Mouse (Mus musculus) midbrain, embryonic 16.5 days (tissue): ENCODE results near the gene Cd200. TPM values are rescaled to one million over a fixed set of nuclear protein-coding genes. Genes with fewer than 3 reads are reported as not detected.
"Not testable (repeated sequence)": the region's sequence is repeated elsewhere in the genome, so short reads cannot be mapped to it uniquely, and the experiment has no call there.

ENCODE experiments used
- ATAC-seq: fragments of 200-750 bp; cut with Nextera tagmentation; 2 replicates; pipeline ENCODE4 v1.8.0; 2017; ENCODE audit warnings: moderate TSS enrichment
- H3K27ac ChIP-seq: fragments of 300-500 bp; sonication (generic); 2 replicates; pipeline ENCODE4 v1.5.1; 2014; ENCODE audit warnings: mild to moderate bottlenecking, low read length, mixed read lengths
- H3K27me3 ChIP-seq: fragments of 300-500 bp; sonication (generic); 2 replicates; pipeline ENCODE4 v1.6.1; 2014; ENCODE audit warnings: low read depth, low read length, mixed read lengths; ENCODE audit not compliant: control insufficient read depth, insufficient read depth
- H3K36me3 ChIP-seq: fragments of 300-500 bp; sonication (generic); 2 replicates; pipeline ENCODE4 v1.6.1; 2014; ENCODE audit warnings: mild to moderate bottlenecking, low read length, moderate library complexity, mixed read lengths; ENCODE audit not compliant: control insufficient read depth, insufficient read depth
- H3K4me1 ChIP-seq: fragments of 300-500 bp; sonication (generic); 2 replicates; pipeline ENCODE4 v1.6.1; 2014; ENCODE audit warnings: mild to moderate bottlenecking, low read length, mixed read lengths; ENCODE audit not compliant: control insufficient read depth, insufficient read depth
- H3K4me2 ChIP-seq: fragments of 300-500 bp; sonication (generic); 2 replicates; pipeline ENCODE4 v1.6.1; 2014; ENCODE audit warnings: mild to moderate bottlenecking, low read length, mixed read lengths
- H3K4me3 ChIP-seq: fragments of 300-500 bp; sonication (generic); 2 replicates; pipeline ENCODE4 v1.5.1; 2014; ENCODE audit warnings: low read depth, mild to moderate bottlenecking, low read length, moderate library complexity, mixed read lengths
- H3K9ac ChIP-seq: fragments of 300-500 bp; sonication (generic); 2 replicates; pipeline ENCODE4 v1.6.1; 2014; ENCODE audit warnings: low read depth, low read length, mixed read lengths
- H3K9me3 ChIP-seq: fragments of 300-500 bp; sonication (generic); replicated peaks from 2 replicates; pipeline ENCODE4 v1.6.1; 2014; ENCODE audit warnings: mild to moderate bottlenecking, low read length, mixed read lengths; ENCODE audit not compliant: control insufficient read depth, poor library complexity, severe bottlenecking
- WGBS: fragments of 180-500 bp; shearing (Covaris S2); extraction: QIAGEN DNeasy Blood & Tissue Kit; methylation state at CpG from one replicate; pipeline ENCODE4 v1.1.7; 2014; 5-methylcytosine and 5-hydroxymethylcytosine counted together
- polyA plus RNA-seq: library from polyadenylated mRNA; unstranded; fragments of >200 nt; fragmentation: Nextera tagmentation; extraction: Ambion mirVana; gene quantifications from 2 replicates; pipeline ENCODE4 v1.2.1, GENCODE M21; 2015

The Cd200 gene
- polyA plus RNA-seq, 1 experiment from 2014 or later = 438 TPM

DNA sequence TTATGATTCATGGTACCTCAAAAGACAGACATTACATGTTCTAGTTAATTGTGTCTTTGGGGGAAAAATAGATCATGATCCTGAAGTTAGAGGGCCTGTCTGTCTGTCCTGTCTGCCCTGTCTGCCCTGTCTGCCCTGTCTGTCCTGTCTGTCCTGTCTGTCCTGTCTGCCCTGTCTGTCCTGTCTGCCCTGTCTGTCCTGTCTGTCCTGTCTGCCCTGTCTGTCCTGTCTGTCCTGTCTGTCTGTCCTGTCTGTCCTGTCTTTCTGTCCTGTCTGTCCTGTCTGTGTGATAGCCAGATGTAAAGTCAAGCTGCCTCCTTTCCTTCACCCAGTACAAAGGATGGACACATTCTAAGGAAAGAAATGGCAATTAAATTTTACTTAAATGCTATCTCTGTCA lies 56.0 kb downstream of the Cd200 start:
- Histone ChIP-seq H3K27me3 (no peaks in the 10 kb centered on the region), H3K9ac (no peak overlapping the region), H3K4me1 (no peaks in the 10 kb centered on the region), H3K36me3 (no peaks in the 10 kb centered on the region), H3K9me3 (no peaks in the 10 kb centered on the region), H3K4me3 (no peak overlapping the region), H3K27ac (no peak overlapping the region), H3K4me2 (no peak overlapping the region)
- ATAC-seq = peak; percentile 81; the same call in 1 of the 2 replicates

DNA sequence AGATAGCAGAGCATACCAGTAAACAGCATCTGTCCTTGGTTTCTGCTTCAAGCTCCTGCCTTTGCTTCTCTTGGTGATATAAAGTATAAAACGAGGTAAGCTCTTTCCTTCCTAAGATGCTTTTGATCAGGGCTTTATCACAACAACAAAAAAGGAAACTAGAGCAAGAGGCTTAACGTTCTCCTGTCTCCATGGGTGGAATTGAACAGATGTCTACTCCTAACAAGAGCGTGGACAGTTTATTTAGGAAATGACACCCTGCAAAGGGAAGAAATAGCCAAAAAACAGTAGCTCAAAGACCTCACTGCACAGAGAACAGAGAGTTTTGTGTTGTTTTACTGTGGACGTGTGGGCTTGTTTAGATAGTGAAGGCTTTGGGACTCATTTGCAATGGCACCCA lies 58.1 kb downstream of the Cd200 start:
- no peaks in the 10 kb centered on the region for H3K4me1 ChIP-seq
- WGBS = 44% methylated on average over 4 of the region's 4 CpGs
- no peak overlapping the region for H3K27ac ChIP-seq
- no peak for ATAC-seq
- H3K27me3 ChIP-seq = no peaks in the 10 kb centered on the region
- no peaks in the 10 kb centered on the region for H3K9me3 ChIP-seq
- no peak overlapping the region for H3K4me3 ChIP-seq
- H3K9ac ChIP-seq = no peak overlapping the region
- no peaks in the 10 kb centered on the region for H3K36me3 ChIP-seq
- H3K4me2 ChIP-seq = no peak overlapping the region

DNA sequence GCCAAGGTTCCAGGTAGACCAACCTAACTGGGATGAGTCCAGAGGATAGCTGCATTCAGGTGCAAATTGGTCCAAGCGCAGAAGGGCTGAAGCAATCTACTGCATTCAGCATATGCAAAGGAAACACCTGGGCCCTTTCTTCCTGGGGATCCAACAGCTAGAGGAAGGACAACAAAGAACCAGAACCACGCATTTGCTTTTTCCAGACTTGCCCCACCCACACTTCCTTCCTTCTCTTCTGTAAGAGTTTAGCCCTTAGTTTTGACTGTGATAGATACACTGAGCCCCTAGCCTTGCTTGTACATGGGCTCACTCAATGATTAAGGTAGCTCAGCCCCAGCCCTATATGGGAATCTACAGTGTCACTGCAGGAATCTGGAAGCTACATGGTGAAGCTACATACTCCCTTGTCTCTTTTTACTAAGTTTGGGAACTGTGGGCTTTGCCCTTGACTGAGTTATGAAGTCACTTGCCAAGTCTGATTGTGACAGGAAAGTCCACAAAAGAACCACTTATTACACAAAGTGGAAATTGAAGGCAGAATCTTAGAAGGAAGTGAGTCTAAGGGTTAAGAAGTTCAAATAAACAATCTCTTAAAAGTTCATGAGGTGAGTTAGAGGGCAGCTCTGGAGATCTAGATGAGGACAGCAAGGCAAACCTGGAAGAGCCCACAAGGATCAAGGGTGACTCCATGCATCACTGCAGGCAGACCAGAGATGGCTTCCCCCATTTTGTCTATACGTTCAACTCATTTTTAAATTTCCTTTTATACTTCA lies 59.1 kb downstream of the Cd200 start:
- ATAC-seq = no peak
- H3K9ac ChIP-seq = no peak overlapping the region
- no peak overlapping the region for H3K4me3 ChIP-seq
- no peaks in the 10 kb centered on the region for H3K4me1 ChIP-seq
- no peak overlapping the region for H3K4me2 ChIP-seq
- H3K36me3 ChIP-seq = no peaks in the 10 kb centered on the region
- H3K9me3 ChIP-seq = no peaks in the 10 kb centered on the region
- no peak overlapping the region for H3K27ac ChIP-seq
- no peaks in the 10 kb centered on the region for H3K27me3 ChIP-seq
- WGBS = 87% methylated on average over 3 of the region's 3 CpGs

- H3K4me3 ChIP-seq, H3K27ac ChIP-seq, H3K9me3 ChIP-seq, H3K9ac ChIP-seq, ATAC-seq, H3K27me3 ChIP-seq, H3K4me2 ChIP-seq, H3K4me1 ChIP-seq, H3K36me3 ChIP-seq: not testable (repeated sequence)
- WGBS = 91% methylated on average over 5 of the region's 9 CpGs
Measured at GRCm38 (mm10) chr16:45348238-45348637, 60.6 kb downstream of the Cd200 start.

DNA sequence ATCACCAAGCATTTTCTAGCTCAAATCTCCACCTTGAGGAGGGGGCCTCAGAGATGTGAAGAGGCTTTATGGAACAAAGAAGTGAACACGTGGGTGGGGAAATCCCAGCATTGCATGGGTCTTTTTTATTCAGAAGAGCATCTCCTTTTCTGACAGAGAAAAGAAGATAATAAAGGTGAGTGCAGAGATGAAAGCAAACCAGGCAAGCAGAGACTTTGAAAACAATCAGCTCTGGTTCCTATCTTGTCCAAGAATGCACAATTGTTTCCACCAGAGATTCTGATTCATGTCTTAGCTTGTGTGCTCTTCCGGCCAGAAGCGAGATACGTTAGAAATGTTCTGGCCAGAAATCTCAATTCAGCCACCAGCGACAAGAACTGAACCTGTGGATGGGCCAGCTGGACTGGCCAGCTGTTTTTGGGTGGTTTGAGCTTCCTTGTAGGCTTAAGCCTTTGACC lies 61.9 kb downstream of the Cd200 start:
- no peaks in the 10 kb centered on the region for H3K36me3 ChIP-seq
- H3K4me3 ChIP-seq = no peak overlapping the region
- no peaks in the 10 kb centered on the region for H3K27me3 ChIP-seq
- 88% methylated on average over 5 of the region's 5 CpGs for WGBS
- ATAC-seq = no peak
- H3K27ac ChIP-seq = no peak overlapping the region
- H3K4me1 ChIP-seq = no peaks in the 10 kb centered on the region
- H3K9me3 ChIP-seq = no peaks in the 10 kb centered on the region
- no peak overlapping the region for H3K4me2 ChIP-seq
- H3K9ac ChIP-seq = no peak overlapping the region

DNA sequence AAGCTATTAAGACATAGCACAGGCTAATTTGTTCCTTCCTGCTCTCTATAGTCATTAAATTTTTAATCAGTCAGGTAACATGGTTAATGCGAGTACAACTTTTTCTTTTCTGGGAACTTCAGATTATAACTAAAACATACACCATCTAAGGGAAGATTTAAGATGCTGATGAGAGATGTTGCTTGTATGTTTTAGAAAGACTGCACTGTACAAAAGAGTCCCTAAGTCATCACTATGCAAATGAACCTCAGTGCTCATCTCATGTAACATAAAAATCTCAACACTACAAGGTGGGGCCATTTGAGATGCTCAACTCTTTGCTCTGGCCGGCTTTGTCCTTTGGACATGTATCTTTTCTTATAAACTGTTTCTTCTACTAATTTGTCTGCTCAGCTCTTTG lies 62.5 kb downstream of the Cd200 start:
- Histone ChIP-seq H3K27ac (no peak overlapping the region), H3K27me3 (no peaks in the 10 kb centered on the region), H3K9me3 (no peaks in the 10 kb centered on the region), H3K4me2 (no peak overlapping the region), H3K36me3 (no peaks in the 10 kb centered on the region), H3K4me3 (no peak overlapping the region), H3K4me1 (no peaks in the 10 kb centered on the region), H3K9ac (no peak overlapping the region)
- ATAC-seq = no peak
- WGBS = 96% methylated on average over 2 of the region's 2 CpGs

GRCm38 (mm10) chr16:45344879-45345278 lies 64.0 kb downstream of the Cd200 start:
- Histone ChIP-seq H3K27ac (no peak overlapping the region), H3K36me3 (no peaks in the 10 kb centered on the region), H3K27me3 (no peaks in the 10 kb centered on the region), H3K9ac (no peak overlapping the region), H3K4me1 (no peaks in the 10 kb centered on the region), H3K4me3 (no peak overlapping the region), H3K9me3 (no peaks in the 10 kb centered on the region), H3K4me2 (no peak overlapping the region)
- ATAC-seq = no peak
- 66% methylated on average over 2 of the region's 2 CpGs for WGBS

GRCm38 (mm10) chr16:45336478-45336877 lies 72.4 kb downstream of the Cd200 start:
- no peaks in the 10 kb centered on the region for H3K4me1 ChIP-seq
- H3K36me3 ChIP-seq = no peaks in the 10 kb centered on the region
- no peaks in the 10 kb centered on the region for H3K27me3 ChIP-seq
- no peak overlapping the region for H3K4me3 ChIP-seq
- no peak overlapping the region for H3K4me2 ChIP-seq
- no peak for ATAC-seq
- H3K27ac ChIP-seq = no peak overlapping the region
- H3K9me3 ChIP-seq = no peaks in the 10 kb centered on the region
- WGBS = 84% methylated on average over 1 of the region's 1 CpGs
- no peak overlapping the region for H3K9ac ChIP-seq

DNA sequence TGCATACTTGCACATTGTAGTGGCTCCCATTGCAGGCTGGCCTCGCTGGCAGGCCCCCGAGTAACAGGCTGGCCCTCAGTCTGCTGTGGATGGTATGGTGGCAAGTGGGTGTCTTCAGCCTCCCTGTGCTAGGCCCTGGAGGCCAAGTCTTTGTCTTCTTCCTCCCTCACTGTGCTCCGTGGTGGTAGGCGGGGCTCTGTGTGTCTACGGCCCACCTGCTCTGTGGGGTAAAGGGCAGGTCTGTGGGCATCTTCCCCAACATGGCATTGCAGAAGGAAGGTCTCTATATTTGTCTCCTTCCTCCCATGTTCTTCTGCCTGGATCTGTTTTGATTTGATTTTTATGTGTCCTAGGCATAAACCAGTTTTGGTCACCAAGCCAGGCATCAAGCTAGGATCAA lies 74.0 kb downstream of the Cd200 start:
- H3K9me3 ChIP-seq = no peaks in the 10 kb centered on the region
- no peaks in the 10 kb centered on the region for H3K27me3 ChIP-seq
- no peak for ATAC-seq
- H3K4me3 ChIP-seq = no peak overlapping the region
- no peaks in the 10 kb centered on the region for H3K36me3 ChIP-seq
- no peak overlapping the region for H3K4me2 ChIP-seq
- WGBS = 87% methylated on average over 5 of the region's 5 CpGs
- no peaks in the 10 kb centered on the region for H3K4me1 ChIP-seq
- H3K27ac ChIP-seq = no peak overlapping the region
- H3K9ac ChIP-seq = no peak overlapping the region
